Mouse (Mus musculus): ENCODE data around the gene Psme2.

DNA sequence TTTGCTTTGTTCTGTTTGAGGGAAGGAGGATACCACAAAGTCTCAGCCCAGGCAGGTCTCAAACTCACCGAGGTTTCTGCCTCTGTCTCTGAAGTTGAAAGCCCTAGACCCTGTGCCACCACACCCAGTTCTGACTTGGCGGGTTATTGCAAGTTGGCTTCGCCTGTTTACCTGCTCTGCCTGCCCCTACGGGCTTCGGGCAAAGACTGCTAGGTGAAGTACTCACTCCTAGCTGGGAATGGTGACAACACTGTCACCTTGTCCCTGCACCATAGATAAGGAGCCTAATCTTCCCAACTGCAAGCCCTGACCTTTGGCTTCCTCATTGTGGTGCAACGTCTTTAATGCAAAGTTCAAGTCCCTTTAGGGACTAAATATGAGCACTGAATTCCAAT, 5.3 kb downstream of the Psme2 start:
- TF ChIP-seq CTCF (IDR thresholded peaks at IDR 0.05) = no peak
- no peak for TF ChIP-seq EP300 (IDR thresholded peaks at IDR 0.05)

Data from lung, postnatal 0 days (tissue).